Mouse (Mus musculus) liver, embryonic 14.5 days (tissue): Measurements from ENCODE around the gene Barx2. TPM values are rescaled to one million over a fixed set of nuclear protein-coding genes. Genes with fewer than 3 reads are reported as not detected.

Experiments used
- ATAC-seq: fragments of 200-750 bp; cut with Nextera tagmentation; 2 replicates; pipeline ENCODE4 v1.8.0; 2017; ENCODE audit warnings: moderate number of reproducible peaks, mild to moderate bottlenecking, moderate library complexity; ENCODE audit not compliant: insufficient read depth
- DNase-seq, 3 experiments: peaks; one replicate each; pipeline ENCODE4 v3.0.0-alpha.2; 2012 to 2013; ENCODE audit warnings: low read depth in 3 of 3, low spot score in 3 of 3
- H3K27ac ChIP-seq: fragments of 300-500 bp; sonication (generic); 2 replicates; pipeline ENCODE4 v1.5.1; 2014; ENCODE audit warnings: moderate library complexity, mild to moderate bottlenecking, control low read depth, inconsistent platforms
- H3K27me3 ChIP-seq: fragments of 300-500 bp; sonication (generic); 2 replicates; pipeline ENCODE4 v1.6.1; 2014; ENCODE audit warnings: mild to moderate bottlenecking, low read length, moderate library complexity; ENCODE audit not compliant: control insufficient read depth, insufficient read depth
- H3K36me3 ChIP-seq: fragments of 300-500 bp; sonication (generic); replicated peaks from 2 replicates; pipeline ENCODE4 v1.6.1; 2014; ENCODE audit warnings: low read depth; ENCODE audit not compliant: control insufficient read depth, insufficient read depth
- H3K4me1 ChIP-seq, 2 experiments: fragments of 200-500 bp in 1 of 2; fragments of 300-500 bp in 1 of 2; sonication (generic) in 1 of 2; replicated peaks; 2 replicates each; pipeline ENCODE4 v1.6.1; 2012 to 2014; ENCODE audit warnings: antibody characterized with exemption in 1 of 2, inconsistent platforms in 1 of 2, low read length in 1 of 2; ENCODE audit not compliant: control insufficient read depth in 2 of 2, insufficient read depth in 2 of 2
- H3K4me2 ChIP-seq: fragments of 300-500 bp; sonication (generic); 2 replicates; pipeline ENCODE4 v1.6.1; 2014; ENCODE audit warnings: low read depth, mild to moderate bottlenecking, control low read depth, moderate library complexity
- H3K4me3 ChIP-seq, 2 experiments: fragments of 200-500 bp in 1 of 2; fragments of 300-500 bp in 1 of 2; sonication (generic) in 1 of 2; 2 replicates each; pipeline ENCODE4 v1.5.1; 2012 to 2014; ENCODE audit warnings: low read depth in 2 of 2, low read length in 2 of 2, mild to moderate bottlenecking in 2 of 2, control low read depth in 1 of 2, inconsistent platforms in 1 of 2, moderate library complexity in 1 of 2; ENCODE audit not compliant: insufficient read depth in 1 of 2
- H3K9ac ChIP-seq: fragments of 300-500 bp; sonication (generic); replicated peaks from 2 replicates; pipeline ENCODE4 v1.6.1; 2014; ENCODE audit warnings: mild to moderate bottlenecking, control low read depth, moderate library complexity
- H3K9me3 ChIP-seq: fragments of 300-500 bp; sonication (generic); 2 replicates; pipeline ENCODE4 v1.6.1; 2016; ENCODE audit warnings: low read length, mixed read lengths; ENCODE audit not compliant: control insufficient read depth
- CTCF ChIP-seq: IDR thresholded peaks from 2 replicates; pipeline ENCODE4 v1.5.1; 2016; ENCODE audit warnings: antibody characterized with exemption, low read depth, control low read depth
- EP300 ChIP-seq: IDR thresholded peaks from 2 replicates; pipeline ENCODE4 v1.6.1; 2016; ENCODE audit warnings: antibody characterized with exemption, low read depth
- WGBS: fragments of 180-500 bp; shearing (Covaris S2); extraction: QIAGEN DNeasy Blood & Tissue Kit; methylation state at CpG from one replicate; pipeline ENCODE4 v1.1.7; 2014; ENCODE audit not compliant: insufficient replicate concordance; 5-methylcytosine and 5-hydroxymethylcytosine counted together
- polyA plus RNA-seq, 2 experiments: library from polyadenylated mRNA; depleted of rRNA in 1 of 2; stranded (reverse) in 1 of 2; unstranded in 1 of 2; fragments of >200 nt; fragmentation: Nextera tagmentation in 1 of 2; extraction: Ambion mirVana in 1 of 2; gene quantifications; 2 replicates each; pipeline versions ENCODE4 v1.2.1 to v1.2.3; 2012 to 2014

Barx2 gene
- polyA plus RNA-seq, 2 experiments = not detected

GRCm38 (mm10) chr9:31894775-31895320 is 18.4 kb downstream of the Barx2 start:
- Histone ChIP-seq H3K36me3 (no peaks in the 10 kb centered on the region), H3K9me3 (no peaks in the 10 kb centered on the region), H3K27me3 (no peaks in the 10 kb centered on the region), H3K4me1 (no peaks in the 10 kb centered on the region), H3K4me2 (no peak overlapping the region), H3K9ac (no peak overlapping the region), H3K4me3 (no peak overlapping the region), H3K27ac (no peak overlapping the region)
- DNase-seq (no peak), ATAC-seq (no peak)
- no peak for TF ChIP-seq CTCF
- 55% methylated on average over 10 of the region's 10 CpGs for WGBS

GRCm38 (mm10) chr9:31888333-31888732 is 24.9 kb downstream of the Barx2 start:
- no peak overlapping the region for H3K4me2 ChIP-seq
- no peak overlapping the region for H3K4me3 ChIP-seq
- TF ChIP-seq CTCF = no peak
- no peak for TF ChIP-seq EP300
- H3K9me3 ChIP-seq = no peaks in the 10 kb centered on the region
- no peaks in the 10 kb centered on the region for H3K4me1 ChIP-seq
- H3K9ac ChIP-seq = no peak overlapping the region
- ATAC-seq (no peak), DNase-seq (no peak)
- H3K27ac ChIP-seq = no peak overlapping the region
- no peaks in the 10 kb centered on the region for H3K36me3 ChIP-seq
- WGBS = 64% methylated on average over 4 of the region's 4 CpGs
- no peaks in the 10 kb centered on the region for H3K27me3 ChIP-seq

- DNase-seq (no peak), ATAC-seq (no peak)
- TF ChIP-seq EP300 (no peak), CTCF (no peak)
- Histone ChIP-seq H3K9ac (no peak overlapping the region), H3K4me3 (no peak overlapping the region), H3K27ac (no peak overlapping the region), H3K9me3 (no peaks in the 10 kb centered on the region), H3K4me2 (no peak overlapping the region), H3K4me1 (no peaks in the 10 kb centered on the region), H3K36me3 (no peaks in the 10 kb centered on the region), H3K27me3 (no peaks in the 10 kb centered on the region)
- WGBS = 27% methylated on average over 3 of the region's 3 CpGs
Observed at GRCm38 (mm10) chr9:31886258-31886657, 27.0 kb downstream of the Barx2 start.

GRCm38 (mm10) chr9:31882376-31882775 is 30.9 kb downstream of the Barx2 start:
- WGBS = 65% methylated on average over 2 of the region's 2 CpGs
- Histone ChIP-seq H3K4me2 (no peak overlapping the region), H3K9ac (no peak overlapping the region), H3K27me3 (no peaks in the 10 kb centered on the region), H3K4me3 (no peak overlapping the region), H3K4me1 (no peaks in the 10 kb centered on the region), H3K27ac (no peak overlapping the region), H3K9me3 (no peaks in the 10 kb centered on the region), H3K36me3 (no peaks in the 10 kb centered on the region)
- DNase-seq (no peak), ATAC-seq (no peak)
- TF ChIP-seq EP300 = no peak
- no peak for TF ChIP-seq CTCF

- Histone ChIP-seq H3K27ac (no peak overlapping the region), H3K4me1 (no peaks in the 10 kb centered on the region), H3K36me3 (no peaks in the 10 kb centered on the region), H3K4me3 (no peak overlapping the region), H3K9me3 (no peaks in the 10 kb centered on the region), H3K4me2 (no peak overlapping the region), H3K9ac (no peak overlapping the region), H3K27me3 (no peaks in the 10 kb centered on the region)
- WGBS = 60% methylated on average over 3 of the region's 3 CpGs
- no peak for TF ChIP-seq CTCF
- no peak for TF ChIP-seq EP300
- DNase-seq (no peak), ATAC-seq (no peak)
Observed at GRCm38 (mm10) chr9:31875556-31875955, 37.7 kb downstream of the Barx2 start.

- no peaks in the 10 kb centered on the region for H3K27me3 ChIP-seq
- no peak overlapping the region for H3K4me3 ChIP-seq
- TF ChIP-seq EP300 (no peak), CTCF (no peak)
- H3K36me3 ChIP-seq = no peaks in the 10 kb centered on the region
- WGBS = 51% methylated on average over 3 of the region's 3 CpGs
- no peaks in the 10 kb centered on the region for H3K4me1 ChIP-seq
- H3K4me2 ChIP-seq = no peak overlapping the region
- no peak overlapping the region for H3K27ac ChIP-seq
- ATAC-seq = no peak
- H3K9me3 ChIP-seq = no peaks in the 10 kb centered on the region
- DNase-seq = no peak
- H3K9ac ChIP-seq = no peak overlapping the region
Observed at GRCm38 (mm10) chr9:31874236-31874635, 39.0 kb downstream of the Barx2 start.
